Mouse (Mus musculus) left cerebral cortex, adult 8-10 months (tissue): ENCODE measurements around the gene Top3b. TPM values are rescaled to one million over a fixed set of nuclear protein-coding genes. Genes with fewer than 3 reads are reported as not detected.

Experiments used
- DNase-seq, 2 experiments: peaks; one replicate each; pipeline ENCODE4 v3.0.0; 2022; ENCODE audit warnings: low spot score in 2 of 2
- total RNA-seq, 4 experiments: library from RNA; stranded (reverse); gene quantifications; 2 replicates each; pipeline ENCODE4 v1.2.4; 2022

The Top3b gene
- total RNA-seq, 4 experiments from 2014 or later: 53.5 to 69.9 (median 67.2) TPM

DNA sequence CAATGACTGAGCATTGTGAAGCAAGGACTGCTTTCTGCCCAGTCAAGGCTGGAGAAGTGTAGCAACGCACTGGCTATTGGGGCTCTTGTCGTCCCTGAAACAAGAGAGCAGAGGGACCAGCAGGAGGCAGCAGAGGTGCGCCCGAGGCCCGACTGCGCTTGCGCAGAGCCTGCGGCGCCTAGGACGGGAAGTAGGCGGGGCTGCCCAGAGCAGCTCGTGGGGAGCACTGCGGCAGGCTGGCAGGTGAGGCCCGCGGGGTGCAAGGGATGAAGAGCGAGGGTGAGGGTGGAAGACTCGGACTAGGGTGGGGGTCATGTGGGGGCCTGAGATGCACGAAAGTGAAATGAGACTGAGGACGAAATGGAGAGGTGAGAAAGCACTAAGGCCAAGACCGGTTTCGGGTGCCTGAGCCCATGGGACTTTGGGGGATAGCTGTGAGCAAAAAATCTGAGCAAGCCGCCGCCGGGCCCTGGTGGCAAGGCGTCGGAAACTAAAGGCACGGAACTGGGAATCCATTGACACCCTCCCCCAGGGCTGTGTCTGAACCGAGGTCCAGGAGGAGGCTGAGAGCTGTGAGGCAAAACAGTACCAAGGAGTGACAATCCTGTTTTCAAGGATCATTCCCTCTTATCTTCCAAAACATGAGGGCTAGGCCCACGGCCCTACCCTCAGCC, 26.0 kb downstream of the Top3b start, which contains the start of gene Ppm1f:
Gene Ppm1f (plus strand): TSS at position 88 of the 674 bp plus-strand sequence.
- DNase-seq: peak; percentile 89

DNA sequence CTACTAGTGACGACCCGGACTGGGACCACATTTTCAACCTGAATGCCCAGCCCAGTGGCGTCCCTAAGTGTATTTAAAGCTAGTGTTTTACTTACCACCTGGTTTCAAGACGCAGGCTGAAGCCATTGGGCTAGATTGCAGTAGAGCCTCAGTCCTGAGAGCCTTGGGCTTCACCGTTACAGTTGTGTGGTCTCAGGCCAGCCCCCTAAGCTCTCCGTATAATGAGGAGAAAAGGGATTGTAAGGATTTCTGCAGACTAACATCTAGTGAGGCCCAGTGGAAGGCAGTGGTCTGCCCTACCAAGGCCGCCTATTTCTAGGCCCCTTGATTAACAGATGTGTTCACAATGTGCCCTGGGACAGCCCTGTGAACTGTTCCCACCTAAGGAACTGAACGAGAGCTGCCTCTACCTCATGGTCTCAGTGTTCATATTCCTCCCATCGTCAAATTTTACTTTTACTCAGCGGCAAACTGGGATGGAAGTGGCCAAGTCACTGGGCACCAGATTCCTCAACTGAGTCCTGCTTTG, 26.6 kb downstream of the Top3b start:
- no peak for DNase-seq

DNA sequence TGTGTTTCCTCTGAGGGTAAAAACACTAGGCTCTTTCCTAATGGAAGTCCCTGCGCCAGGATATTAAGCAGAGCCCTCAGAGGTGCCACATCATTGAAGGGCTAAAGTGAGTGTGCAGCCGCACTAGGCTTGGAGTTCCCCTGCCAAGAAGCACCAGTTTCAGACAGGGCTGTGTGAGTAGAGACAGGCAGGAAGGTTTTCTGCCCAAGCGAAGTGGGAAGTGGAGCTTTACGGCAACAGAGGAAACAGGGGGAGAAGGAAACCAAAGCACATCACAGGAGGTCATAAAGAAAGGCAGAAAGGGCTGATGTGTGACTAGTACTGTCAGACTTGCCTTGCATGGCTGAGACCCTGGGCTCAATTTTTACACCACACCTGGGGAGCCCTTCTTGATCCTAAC, 31.8 kb downstream of the Top3b start:
- DNase-seq: no peak

DNA sequence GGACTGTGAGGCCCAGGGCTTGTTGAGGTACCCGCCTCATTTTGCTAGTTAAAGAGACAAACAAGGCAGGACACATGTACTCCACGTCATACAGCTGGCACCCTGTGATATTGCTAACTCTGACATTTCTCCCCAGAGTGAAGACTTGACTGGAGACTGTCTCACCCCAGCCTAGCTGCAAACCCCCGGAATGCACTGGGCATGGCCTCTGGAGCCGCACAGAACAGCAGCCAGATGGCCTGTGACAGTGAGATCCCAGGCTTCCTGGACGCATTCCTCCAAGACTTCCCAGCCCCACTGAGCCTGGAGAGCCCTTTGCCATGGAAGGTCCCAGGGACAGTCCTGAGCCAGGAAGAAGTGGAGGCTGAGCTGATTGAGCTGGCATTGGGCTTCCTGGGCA, 32.7 kb downstream of the Top3b start:
- DNase-seq: no peak

DNA sequence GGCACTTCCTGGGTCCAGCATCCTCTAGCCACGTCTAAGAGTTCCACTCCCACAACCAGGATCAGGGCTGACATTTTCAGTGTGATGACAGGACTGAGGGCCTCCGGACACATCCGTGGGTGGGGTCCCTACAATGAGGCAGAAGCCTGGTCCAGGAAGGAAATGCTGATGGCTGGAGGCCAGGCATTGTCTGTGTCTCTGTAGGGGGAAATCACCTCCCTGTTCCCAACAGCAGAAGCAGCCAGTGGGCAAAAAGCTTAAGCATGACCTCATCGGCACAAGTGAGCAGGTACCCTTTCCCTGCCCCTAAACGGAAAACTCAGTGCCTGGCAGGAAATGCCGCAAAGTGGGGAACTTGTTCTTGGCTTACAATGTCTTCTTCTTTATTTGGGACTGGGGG, 37.3 kb downstream of the Top3b start:
- DNase-seq: no peak

DNA sequence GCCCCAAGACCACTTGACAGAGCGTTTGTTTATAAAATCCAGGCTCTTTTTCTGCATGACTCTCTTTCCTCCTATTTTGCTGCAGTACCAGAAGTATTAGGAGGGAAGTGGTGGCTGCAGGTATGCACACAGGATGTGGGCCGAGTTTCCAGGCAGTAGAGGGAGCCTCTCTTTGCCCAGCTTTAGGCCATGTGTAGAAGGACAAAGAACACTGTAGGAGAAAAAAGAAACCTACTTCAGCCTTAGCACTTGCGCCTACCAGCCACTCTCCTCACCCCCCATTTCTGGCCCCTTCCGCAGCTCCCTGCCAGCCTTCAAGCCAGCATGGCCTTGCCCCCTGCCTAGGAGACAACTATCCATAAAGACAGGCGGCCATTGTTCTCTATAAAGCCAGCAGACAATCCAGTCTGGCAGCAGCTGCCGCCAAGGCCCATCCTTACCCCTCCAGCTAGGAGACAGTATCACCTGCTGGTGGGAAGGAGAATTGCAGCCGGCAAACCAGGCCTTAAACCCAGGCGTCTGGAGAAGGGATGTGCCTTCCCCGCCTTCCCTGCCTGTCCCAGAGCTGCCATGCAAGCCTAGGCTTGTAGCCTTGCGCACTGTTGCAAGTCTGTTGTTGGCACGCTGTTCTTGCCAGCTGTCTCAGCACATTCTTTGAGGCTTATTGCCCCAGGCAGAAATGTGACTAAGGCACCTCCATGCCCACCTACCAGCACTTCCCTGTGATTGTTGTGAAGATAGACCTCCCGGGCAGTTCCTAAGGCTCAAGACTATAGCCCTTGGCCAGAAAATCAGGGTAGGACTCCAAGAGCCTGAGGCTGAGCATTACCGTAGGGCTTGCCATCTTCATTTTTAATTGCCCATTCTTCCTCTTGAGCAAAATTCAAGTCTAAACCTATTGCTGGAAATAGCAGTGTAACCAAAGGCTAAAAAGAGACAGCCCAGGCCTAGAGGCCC, 41.4 kb downstream of the Top3b start:
- DNase-seq: peak; percentile 59 to 66

DNA sequence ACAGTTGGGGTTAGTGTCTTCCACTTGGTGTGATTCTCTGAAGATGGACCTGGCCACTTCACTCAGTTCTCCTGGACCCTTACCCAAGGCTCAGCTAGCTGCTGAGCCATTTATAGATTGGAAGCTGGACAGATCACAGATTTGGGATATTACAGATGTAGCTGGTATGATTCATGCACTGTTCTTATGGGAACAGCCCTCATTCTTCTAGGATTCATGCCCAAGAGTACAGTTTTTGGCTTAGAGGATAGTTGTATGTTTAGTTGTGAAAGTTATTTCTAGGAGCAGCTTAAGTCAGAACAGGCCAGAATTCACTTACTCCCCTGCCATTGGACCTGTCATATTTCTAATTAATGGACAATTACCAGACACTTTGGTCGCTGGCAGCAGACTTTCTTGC, 42.9 kb downstream of the Top3b start:
- no peak for DNase-seq

DNA sequence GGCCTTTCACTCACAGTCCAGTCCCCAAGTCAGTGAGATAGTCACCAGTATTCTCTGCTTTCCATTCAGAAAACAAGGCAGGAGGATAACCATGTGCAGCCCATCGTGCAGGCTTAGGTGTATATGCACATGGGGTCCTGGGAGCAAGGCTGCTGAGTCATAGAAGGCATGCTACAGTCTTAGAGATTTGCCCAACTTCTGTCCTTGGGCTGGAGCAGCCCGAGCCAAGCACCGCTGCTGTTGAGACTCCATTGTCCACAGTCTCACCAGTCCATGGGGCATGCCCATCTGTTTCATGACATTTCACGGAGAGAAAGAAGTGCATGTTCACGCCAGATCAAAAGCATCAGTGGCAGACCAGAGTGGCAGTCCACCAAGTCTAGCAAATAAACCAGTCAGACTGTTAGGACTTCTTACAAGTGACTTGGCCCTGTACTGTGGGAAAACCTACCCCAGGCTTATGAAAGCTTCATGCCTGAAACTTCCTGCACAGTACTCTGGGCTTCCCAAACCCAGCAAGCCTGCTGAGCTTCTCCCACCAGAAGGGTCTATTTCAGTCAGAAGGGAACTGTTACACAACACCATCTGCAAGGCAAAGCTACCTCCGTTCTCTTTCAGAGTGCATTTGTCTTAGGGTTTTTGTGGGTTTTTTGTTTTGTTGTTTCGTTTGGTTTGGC, 48.0 kb downstream of the Top3b start:
- peak in 1 of 2 experiments; percentile 48 for DNase-seq

DNA sequence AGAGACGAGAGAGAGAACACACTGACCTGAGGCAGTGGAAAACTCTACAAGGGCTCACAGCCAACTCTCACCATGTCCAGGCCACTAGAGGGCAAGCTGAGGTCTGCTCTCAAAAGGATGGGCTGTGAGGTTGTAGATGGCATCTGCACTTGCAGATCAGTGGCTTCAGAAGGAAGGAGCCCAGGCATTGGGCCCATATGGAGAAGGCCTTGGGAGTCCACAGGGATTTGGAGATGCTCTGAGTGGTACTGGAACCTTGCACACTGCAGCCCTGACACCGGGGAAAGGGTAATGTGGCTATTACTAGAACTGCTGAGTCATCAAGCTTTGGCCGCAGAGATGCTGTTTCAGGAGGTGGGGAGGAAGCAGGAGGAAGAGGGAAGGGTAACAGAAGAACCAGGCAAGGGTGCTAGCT, 50.5 kb downstream of the Top3b start:
- no peak for DNase-seq

DNA sequence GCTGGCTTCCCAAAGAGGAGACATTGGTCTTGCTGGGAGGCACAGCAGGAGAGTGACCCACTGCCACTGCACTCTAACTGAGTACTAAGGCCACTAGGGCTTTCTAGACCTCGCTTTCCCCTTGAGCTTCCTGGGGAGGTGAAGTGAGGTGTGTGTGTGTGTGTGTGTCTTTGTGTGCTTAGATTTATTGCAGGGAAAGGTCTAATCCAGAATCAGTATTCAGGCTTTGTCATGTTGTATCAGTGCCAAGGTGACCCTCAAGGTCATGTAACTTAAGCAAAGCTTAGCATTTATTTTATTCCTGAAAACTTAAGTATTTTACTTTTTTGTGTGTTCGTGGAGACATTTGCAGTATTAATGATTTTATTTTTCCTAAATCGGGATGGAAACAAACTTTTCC, 53.9 kb downstream of the Top3b start:
- no peak for DNase-seq

DNA sequence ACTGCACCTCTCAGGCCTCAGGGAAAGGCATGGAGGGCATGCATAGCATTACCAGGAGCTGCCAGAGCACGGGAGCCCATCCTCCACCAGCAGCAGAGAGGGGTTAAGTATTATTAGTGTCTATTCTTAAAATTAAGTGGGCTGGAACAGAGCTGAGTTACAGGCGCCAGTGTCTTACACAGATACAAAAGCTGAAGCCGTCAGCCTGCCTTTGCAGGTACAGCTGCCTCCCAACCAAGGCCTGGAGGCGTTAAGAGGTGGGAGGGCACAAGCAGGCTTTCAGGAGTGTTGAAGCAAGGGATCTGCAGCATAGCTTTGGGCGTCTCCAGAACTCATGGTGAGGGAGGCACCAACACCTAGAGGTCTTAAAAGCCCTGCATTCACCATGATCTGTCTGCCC, 56.0 kb downstream of the Top3b start:
- peak in 1 of 2 experiments; percentile 81 for DNase-seq

DNA sequence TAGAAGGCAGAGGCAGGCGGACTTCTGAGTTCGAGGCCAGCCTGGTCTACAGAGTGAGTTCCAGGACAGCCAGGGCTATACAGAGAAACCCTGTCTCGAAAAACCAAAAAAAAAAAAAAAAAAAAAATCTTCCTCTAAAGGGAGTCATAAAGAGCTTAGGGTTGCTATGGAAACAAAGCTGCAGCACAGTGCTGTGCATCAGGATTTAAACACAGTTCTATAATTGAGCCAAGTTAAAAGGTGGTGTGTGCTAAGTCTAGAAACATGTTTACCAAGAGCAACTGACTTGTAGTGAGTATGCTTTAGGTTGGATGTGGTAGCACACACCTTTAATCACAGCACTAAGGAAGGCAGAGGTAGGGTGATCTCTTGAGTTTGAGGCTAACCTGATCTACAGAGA, 58.4 kb downstream of the Top3b start:
- peak in 1 of 2 experiments; percentile 50 for DNase-seq

DNA sequence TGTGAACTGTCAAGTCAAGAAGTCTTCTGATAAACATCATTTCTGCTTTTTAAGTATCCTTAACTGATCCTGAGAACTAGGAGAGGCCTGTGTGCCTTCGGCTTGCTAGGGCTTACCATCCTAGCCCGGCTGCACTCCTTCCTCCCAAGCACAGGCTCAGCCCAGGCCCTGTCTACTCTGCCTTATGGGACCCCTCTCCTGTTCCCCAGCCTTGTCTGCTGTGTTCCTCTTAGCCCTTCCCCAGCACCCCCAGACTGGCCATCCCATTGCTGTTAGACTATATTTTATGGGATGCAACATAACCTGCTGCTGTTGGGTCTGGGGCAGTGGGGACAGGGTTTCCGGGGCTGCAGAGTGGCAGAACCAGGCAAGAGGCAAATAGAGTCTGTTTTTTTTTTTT, 59.8 kb downstream of the Top3b start:
- DNase-seq: no peak

DNA sequence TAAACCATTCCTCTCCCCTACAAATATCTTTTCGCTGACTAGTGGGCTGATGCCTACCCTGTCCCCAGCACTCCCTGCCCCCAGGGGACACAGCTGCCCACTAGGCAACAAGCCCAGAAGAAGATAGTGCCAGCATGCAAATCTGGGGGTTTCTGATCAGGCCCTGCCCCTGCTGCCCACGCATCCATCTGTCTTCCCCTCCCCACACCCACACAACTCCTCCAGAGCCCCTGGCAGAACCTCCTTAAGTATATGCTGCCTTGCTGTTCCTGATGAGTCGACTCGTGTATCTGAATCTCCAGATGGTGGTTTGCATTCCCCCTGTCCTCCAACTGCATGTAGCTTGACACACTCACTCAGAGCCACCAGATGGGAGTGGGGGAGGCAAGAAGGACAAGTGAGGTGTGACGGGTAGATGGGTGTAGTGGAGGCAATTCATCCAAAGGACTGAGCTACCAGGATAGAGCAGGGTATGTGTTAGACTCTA, 60.3 kb downstream of the Top3b start:
- peak; percentile 75 to 97 for DNase-seq

DNA sequence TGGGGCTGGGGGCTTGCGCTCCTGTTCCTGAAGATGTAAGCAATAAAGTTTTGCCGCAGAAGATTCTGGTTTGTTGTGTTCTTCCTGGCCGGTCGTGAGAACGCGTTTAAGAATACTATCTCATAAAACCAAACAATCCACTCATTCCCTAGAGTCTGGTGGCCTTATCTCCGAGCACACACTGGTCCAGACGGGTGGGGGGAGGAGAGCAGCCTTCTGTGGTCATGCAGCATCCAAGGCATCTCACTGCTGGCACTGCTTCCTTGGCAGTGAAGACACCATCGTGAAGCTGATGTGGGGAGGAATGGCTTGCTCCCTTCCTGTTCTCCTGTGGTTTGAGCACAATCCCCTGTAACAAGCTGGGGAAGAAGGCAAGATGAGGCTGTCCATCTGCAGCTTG, 69.0 kb downstream of the Top3b start:
- no peak for DNase-seq

DNA sequence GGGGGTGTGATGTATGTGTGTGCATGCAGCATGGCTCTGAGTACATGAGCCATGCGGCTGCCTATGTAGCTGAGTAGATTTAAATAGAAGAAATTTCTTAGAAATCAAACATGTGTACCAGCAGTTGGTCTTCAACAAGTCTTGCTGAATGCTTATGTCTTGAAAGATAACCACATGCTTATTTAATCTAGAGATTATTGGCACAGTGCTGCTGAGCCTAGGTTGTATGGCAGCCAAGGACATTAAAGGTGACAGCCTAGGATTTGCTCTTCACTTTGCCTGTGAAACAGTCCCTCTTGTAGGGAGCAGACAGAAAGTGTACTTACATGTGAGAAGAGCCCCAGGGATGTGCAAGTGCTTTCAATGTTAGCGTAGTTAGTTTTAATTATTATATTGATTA, 70.5 kb downstream of the Top3b start:
- no peak for DNase-seq

Other genes with a start within 250 kb of the Top3b start
- not detected for gene Olfr19, start 194.3 kb upstream of the Top3b start, total RNA-seq
- 10 to 100 TPM in 1 of 4 experiments, 1 to 10 TPM in 3; 7.2 to 10.4 (median 8.7) TPM for gene Spag6l, start 41.3 kb upstream of the Top3b start, total RNA-seq
- gene Igll1, start 6.8 kb upstream of the Top3b start, total RNA-seq: not detected
- not detected for gene Vpreb1, start 107 bp downstream of the Top3b start, total RNA-seq
- 10 to 100 TPM; 43.4 to 54.8 (median 49.7) TPM for gene Ppm1f, start 25.7 kb downstream of the Top3b start, total RNA-seq
- gene Mapk1, start 112.6 kb downstream of the Top3b start, total RNA-seq: 100 to 1,000 TPM; 414 to 472 (median 438) TPM
- 10 to 100 TPM; 25.1 to 29.2 (median 27.1) TPM for gene Ypel1, start 199.0 kb downstream of the Top3b start, total RNA-seq
- 10 to 100 TPM; 70.7 to 86.3 (median 81.6) TPM for gene Ppil2, start 240.5 kb downstream of the Top3b start, total RNA-seq